Mouse (Mus musculus): ENCODE results near the gene Trim56.
A peak's percentile ranks its signal among the peaks of the same experiment; 100 is the strongest.
"Not testable (repeated sequence)": the region's sequence is repeated elsewhere in the genome, so short reads cannot be mapped to it uniquely, and the experiment has no call there.

The Trim56 gene

GRCm38 (mm10) chr5:137115866-137116847 is at the start of gene Trim56:
Gene Trim56, minus strand, starts transcription at chr5:137116209.
- DNase-seq: peak; percentile 86

- DNase-seq: no peak
These were observed 45.8 kb upstream of the Trim56 start for GRCm38 (mm10) chr5:137161853-137162252.

DNA sequence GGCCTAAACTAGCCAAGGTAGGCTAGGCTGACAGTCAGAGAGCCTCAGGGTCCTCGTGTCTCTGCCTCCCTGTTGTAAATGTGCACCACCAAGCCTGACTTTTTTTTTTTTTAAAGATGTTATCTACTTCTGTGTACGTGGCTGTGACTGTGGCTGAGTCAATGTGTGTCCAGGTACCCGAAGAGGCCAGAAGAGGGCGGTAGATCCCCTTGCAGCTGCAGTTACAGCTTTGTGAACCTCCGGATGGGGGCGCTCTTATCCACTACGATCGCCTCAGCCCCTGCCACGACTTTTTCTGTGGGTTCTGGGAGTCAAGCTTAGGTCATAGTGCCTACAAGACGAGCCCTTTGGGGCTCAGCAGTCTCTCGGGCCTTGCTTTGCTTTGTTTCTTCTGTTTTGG is 43.5 kb upstream of the Trim56 start:
- DNase-seq: peak; percentile 64

- no peak for DNase-seq
These were observed 37.3 kb upstream of the Trim56 start for GRCm38 (mm10) chr5:137153289-137153688.

GRCm38 (mm10) chr5:137152623-137153022 is 36.6 kb upstream of the Trim56 start:
- no peak for DNase-seq

- DNase-seq: not testable (repeated sequence)
These were observed 33.4 kb upstream of the Trim56 start, which contains the start of gene Muc3 for GRCm38 (mm10) chr5:137149272-137149882. Gene Muc3, minus strand, starts transcription at chr5:137149322.

DNA sequence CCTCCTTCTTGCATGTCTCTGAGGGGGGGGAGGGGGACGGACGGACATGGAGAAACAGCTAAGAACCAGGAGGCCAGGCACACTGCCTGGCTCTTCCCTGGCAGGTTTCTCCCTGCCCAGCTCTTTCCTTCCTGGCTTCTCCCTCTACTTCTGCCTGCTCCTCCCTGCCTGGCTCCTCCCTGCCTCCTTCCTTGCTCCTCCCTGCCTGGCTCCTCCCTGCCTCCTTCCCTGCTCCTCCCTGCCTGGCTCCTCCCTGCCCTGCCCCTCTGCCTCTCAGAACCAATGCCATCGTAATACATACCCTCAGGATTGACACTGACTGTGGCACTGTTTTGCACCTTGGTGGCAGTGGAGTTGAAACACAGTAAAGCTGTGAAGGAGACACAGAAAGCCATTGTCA is 24.8 kb upstream of the Trim56 start:
- DNase-seq: no peak

- no peak for DNase-seq
These were observed 23.0 kb upstream of the Trim56 start for GRCm38 (mm10) chr5:137138977-137139376.

DNA sequence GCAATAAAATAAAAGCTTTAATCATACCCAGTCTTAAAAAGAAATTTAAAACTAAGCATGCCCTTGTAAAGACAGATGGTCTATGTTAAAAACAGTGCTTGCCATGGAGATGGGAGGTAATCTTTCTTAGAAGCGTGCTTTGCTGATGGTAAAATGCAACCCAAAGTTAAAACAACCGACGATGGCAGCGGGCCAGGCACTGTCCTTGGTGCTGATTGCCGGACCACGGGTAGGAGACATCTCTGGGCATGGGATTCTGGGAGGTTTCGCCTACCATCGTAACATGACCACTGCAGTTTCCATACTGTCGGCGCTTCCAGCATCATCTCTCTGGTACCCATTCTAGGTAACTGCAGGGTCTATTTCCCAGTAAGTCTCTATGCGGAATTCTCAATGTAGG is 18.9 kb upstream of the Trim56 start:
- DNase-seq: peak; percentile 83

- peak; percentile 57 for DNase-seq
These were observed 15.5 kb upstream of the Trim56 start for GRCm38 (mm10) chr5:137131490-137131889.

- DNase-seq: peak; percentile 34
These were observed 13.3 kb upstream of the Trim56 start for GRCm38 (mm10) chr5:137129281-137129680.

DNA sequence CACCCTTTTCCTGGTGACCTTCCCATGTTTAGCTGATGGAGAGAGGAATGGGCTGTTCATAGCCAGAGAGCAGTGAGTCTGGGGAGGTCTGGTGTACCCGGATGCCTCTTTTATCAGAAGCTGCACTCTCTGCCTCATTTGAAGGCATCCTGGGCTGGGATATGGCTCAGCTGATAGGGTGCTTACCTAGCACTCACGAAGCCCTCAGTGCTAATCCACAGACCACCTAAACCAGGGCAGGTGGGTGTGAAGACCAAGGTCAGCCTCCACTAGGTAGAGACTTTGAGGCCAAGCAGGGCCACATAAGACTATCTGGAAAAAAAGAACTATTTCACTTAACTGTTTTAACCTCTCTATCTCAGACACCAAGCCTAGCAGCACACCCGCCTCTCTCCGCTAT is 7.5 kb upstream of the Trim56 start:
- no peak for DNase-seq

DNA sequence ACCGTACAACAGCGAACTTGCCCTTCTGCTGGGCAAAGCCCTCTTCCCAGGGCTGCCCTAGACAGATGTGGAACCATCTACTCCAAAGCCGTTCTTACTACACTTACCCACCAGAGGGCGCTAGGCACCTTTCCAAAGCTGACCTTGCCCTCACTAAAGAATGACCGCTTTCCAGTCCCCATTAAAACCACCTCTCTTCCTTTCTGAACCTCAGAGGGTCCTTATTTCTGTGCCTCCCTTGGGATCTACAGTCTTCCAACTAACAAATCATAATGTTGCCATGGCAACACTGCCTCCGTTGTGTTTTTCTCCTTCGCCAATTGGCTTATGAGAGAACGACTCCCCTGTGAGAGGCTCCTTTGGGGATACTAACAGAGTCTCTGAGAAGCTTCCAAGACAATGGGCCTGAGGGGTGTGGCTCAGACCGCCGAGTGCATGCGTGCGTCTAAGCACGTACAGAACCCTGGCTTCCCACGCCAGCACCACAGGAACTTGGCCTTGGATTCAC is 6.7 kb upstream of the Trim56 start:
- DNase-seq: peak; percentile 87

DNA sequence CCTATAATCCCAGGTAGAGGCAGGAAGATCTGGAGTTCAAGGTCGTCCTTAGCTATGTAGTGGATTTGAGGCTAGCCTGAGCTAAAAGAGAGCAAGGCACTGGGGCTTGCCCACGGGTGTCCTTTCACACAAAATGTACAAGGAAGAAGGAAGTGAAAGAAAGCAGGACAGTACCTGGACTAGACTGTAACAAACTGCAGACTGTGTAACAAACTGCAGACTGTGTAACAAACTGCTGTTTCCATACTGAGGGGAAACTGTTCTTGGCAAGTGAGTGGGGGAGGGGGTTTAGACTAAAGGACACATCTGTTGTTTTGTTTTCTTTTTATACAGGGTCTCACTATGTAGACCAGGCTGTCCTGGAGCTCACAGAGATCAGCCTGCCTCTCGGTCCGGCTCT is 5.3 kb upstream of the Trim56 start:
- DNase-seq: no peak

GRCm38 (mm10) chr5:137118878-137119277 is 2.9 kb upstream of the Trim56 start:
- DNase-seq: no peak

DNA sequence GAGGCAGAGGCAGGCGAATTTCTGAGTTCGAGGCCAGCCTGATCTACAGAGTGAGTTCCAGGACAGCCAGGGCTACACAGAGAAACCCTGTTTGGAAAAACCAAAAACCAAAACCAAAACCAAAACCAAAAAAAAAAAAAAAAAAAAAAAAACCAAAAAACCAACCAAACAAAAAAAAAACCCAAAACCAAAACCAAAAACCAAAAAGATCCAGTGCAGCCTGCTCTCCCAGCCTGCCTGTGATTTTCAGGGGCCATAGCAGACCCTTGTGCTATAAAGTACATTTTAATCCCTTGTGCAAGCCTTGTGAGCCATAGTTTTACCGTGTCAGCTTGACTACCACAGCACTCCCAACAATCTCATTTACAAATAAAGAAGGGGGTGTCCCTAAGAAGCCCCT is 2.0 kb upstream of the Trim56 start:
- not testable (repeated sequence) for DNase-seq

- no peak for DNase-seq
These were observed 978 bp upstream of the Trim56 start for GRCm38 (mm10) chr5:137116987-137117386.

GRCm38 (mm10) chr5:137114891-137115561 is 983 bp downstream of the Trim56 start:
- DNase-seq: no peak

DNA sequence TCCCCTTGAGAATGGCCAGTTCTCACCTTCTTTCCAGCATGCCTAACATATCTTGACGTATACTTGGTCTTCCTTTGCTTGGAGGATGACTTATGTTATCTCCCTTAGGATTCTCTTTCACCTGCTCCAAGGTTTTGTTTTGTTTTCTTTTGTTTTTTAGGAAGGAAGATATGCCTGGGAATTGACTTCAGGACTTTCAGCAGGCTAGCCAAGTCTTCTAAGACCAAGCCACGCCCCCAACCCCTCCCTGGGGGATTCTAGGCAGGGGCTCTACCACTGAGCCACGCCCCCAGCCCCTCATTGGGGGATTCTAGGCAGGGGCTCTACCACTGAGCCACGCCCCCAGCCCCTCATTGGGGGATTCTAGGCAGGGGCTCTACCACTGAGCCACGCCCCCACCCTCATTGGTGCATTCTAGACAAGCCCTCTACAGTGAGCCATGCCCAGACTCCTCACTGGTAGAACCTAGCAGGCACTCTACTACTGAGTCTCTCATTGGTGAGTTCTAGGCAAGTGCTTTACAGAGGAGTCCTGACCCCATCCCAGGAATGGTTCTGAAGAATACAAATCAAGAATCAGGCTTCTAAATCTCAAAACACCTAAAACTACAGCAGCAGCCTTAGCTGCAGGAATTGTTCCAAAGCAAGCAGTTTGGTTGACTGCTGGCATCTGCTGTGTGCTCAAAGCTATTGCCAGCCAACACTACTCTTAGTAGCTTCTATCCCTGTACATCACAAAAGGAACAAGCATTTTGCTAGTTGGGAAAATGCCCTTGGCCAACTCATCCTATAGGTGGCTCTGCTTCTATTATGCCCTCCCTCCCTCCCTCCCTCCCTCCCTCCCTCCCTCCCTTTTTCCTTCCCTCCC is 4.2 kb downstream of the Trim56 start:
- no peak for DNase-seq

GRCm38 (mm10) chr5:137110863-137111262 is 5.1 kb downstream of the Trim56 start:
- DNase-seq: no peak

- DNase-seq: peak; percentile 62
These were observed 5.9 kb downstream of the Trim56 start for GRCm38 (mm10) chr5:137109941-137110593.

- no peak for DNase-seq
These were observed 7.9 kb downstream of the Trim56 start for GRCm38 (mm10) chr5:137108111-137108510.
